In the genomic region with DNA sequence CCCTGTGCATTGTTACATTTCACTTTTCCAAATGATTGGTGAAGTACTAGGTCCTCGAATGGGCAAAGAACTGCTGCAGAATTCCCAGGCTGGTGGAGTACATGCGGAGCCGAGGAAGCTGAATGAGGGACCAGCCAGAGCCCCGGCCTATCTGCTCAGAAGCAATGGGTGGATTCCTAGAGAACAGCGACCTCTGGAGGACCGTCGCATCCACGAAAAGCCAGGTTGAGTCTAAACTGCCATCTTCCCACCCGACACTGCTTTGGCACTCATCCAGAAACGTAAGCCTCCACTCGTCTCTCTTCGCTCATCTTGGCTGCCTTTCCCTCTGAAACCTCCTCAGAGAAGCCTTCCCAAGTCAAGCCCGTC, we compare ENCODE assay signal across 9 mouse cellular contexts. TPM values are rescaled to one million over a fixed set of nuclear protein-coding genes. Genes with fewer than 3 reads are reported as not detected.
DNase-seq lines count a peak whose midpoint lies in the region; ATAC-seq and TF ChIP-seq lines count a peak whose summit lies in the region.
"Had no signal": no experiment of that assay in that cellular context is flagged by ENCODE, and none has a peak within 500 bp of the region (broad histone marks: within the 10 kb centered on the region; RNA-seq: fewer than 3 reads in every experiment).

No protein-coding gene starts in this region.

- H3K4me3 ChIP-seq in heart, adult 2 months: no peak overlapping the region
- no peak overlapping the region for H3K4me3 ChIP-seq in heart, embryonic 12.5 days
- H3K4me3 ChIP-seq in heart, postnatal 0 days (ENCODE audit: low read depth, low read length): no peak overlapping the region
- no peak overlapping the region for H3K4me3 ChIP-seq in midbrain, embryonic 16.5 days (ENCODE audit: low read depth, low read length)

- peak; percentile 66 for TF ChIP-seq CTCF in heart, adult 2 months (IDR thresholded peaks at IDR 0.05)
- TF ChIP-seq CTCF in heart, postnatal 0 days (IDR thresholded peaks at IDR 0.05; ENCODE audit: low read depth): peak; percentile 40

- 27% methylated on average over 13 of the region's 13 CpGs for WGBS in heart, adult 2 months
- 2% methylated on average over 13 of the region's 13 CpGs for WGBS in heart, embryonic 12.5 days
- WGBS in heart, postnatal 0 days: 7% methylated on average over 13 of the region's 13 CpGs
- WGBS in midbrain, embryonic 16.5 days: under 1% methylated on average over 13 of the region's 13 CpGs

- H3K79me2 ChIP-seq in heart, adult 2 months (replicated peaks; ENCODE audit: control insufficient read depth, insufficient read depth, low read length): no peaks in the 10 kb centered on the region

- no peaks in the 10 kb centered on the region for H3K36me3 ChIP-seq in heart, adult 2 months (ENCODE audit: control insufficient read depth, insufficient read depth, low read length)
- no peaks in the 10 kb centered on the region for H3K36me3 ChIP-seq in heart, embryonic 12.5 days
- no peaks in the 10 kb centered on the region for H3K36me3 ChIP-seq in heart, postnatal 0 days (replicated peaks; ENCODE audit: control insufficient read depth, insufficient read depth, low read length)
- no peaks in the 10 kb centered on the region for H3K36me3 ChIP-seq in midbrain, embryonic 16.5 days (ENCODE audit: control insufficient read depth, insufficient read depth, low read length)

- peak; percentile 35 to 47 for DNase-seq in heart, adult 2 months
- peak; percentile 88 for DNase-seq in ES-CJ7 (ENCODE audit: low read depth, low spot score)
- DNase-seq in cerebellum, postnatal 4 days (ENCODE audit: low spot score in 2 of 2): peak; percentile 47 to 74
- DNase-seq in heart, postnatal 0 days (ENCODE audit: low spot score): no peak
- peak; percentile 31 for DNase-seq in layer of hippocampus, adult 9-11 months
- DNase-seq in yolk sac, embryonic 10.5 days (ENCODE audit: low spot score): peak; percentile 24

- H3K4me1 ChIP-seq in heart, adult 2 months (ENCODE audit: control insufficient read depth, insufficient read depth, low read length): no peaks in the 10 kb centered on the region; the same call in 1 of the 2 replicates
- H3K4me1 ChIP-seq in heart, embryonic 12.5 days (replicated peaks): peaks cover 11% of the 10 kb centered on the region
- H3K4me1 ChIP-seq in heart, postnatal 0 days (ENCODE audit: control insufficient read depth, insufficient read depth): no peaks in the 10 kb centered on the region
- H3K4me1 ChIP-seq in midbrain, embryonic 16.5 days (ENCODE audit: control insufficient read depth, insufficient read depth, low read length): peaks cover 4% of the 10 kb centered on the region; the same call in 1 of the 2 replicates

- peaks cover 4% of the 10 kb centered on the region for H3K27me3 ChIP-seq in heart, adult 2 months (ENCODE audit: control insufficient read depth, insufficient read depth, low read length)
- peaks cover 91% of the 10 kb centered on the region for H3K27me3 ChIP-seq in heart, embryonic 12.5 days (replicated peaks)
- peaks cover 82% of the 10 kb centered on the region for H3K27me3 ChIP-seq in heart, postnatal 0 days (ENCODE audit: control insufficient read depth, insufficient read depth, low read length)
- H3K27me3 ChIP-seq in midbrain, embryonic 16.5 days (ENCODE audit: control insufficient read depth, insufficient read depth, low read depth, low read length): peaks cover 76% of the 10 kb centered on the region

- H3K4me2 ChIP-seq in heart, embryonic 12.5 days: no peak overlapping the region
- H3K4me2 ChIP-seq in heart, postnatal 0 days (ENCODE audit: low read depth, low read length): no peak overlapping the region
- H3K4me2 ChIP-seq in midbrain, embryonic 16.5 days (ENCODE audit: low read length): no peak overlapping the region

- H3K27ac ChIP-seq in heart, adult 2 months: no peak overlapping the region
- no peak overlapping the region for H3K27ac ChIP-seq in heart, embryonic 12.5 days (ENCODE audit: poor library complexity, severe bottlenecking)
- H3K27ac ChIP-seq in heart, postnatal 0 days (ENCODE audit: low read depth): no peak overlapping the region
- no peak overlapping the region for H3K27ac ChIP-seq in midbrain, embryonic 16.5 days (ENCODE audit: low read length)

- no peak overlapping the region for H3K9ac ChIP-seq in heart, adult 2 months (ENCODE audit: low read depth, low read length)
- H3K9ac ChIP-seq in heart, embryonic 12.5 days: no peak overlapping the region
- H3K9ac ChIP-seq in heart, postnatal 0 days (replicated peaks; ENCODE audit: low read depth, low read length): no peak overlapping the region
- H3K9ac ChIP-seq in midbrain, embryonic 16.5 days (ENCODE audit: low read depth, low read length): no peak overlapping the region

- no peak for TF ChIP-seq POLR2A in heart, adult 2 months (IDR thresholded peaks at IDR 0.05; ENCODE audit: insufficient read depth, low read depth, low read length)

- intact Hi-C loops in heart, adult 2 months (cut with DNase I): loop anchor here (5.0 kb wide), 1 partner anchor 246 kb away; no protein-coding TSS in a partner anchor

- no peaks in the 10 kb centered on the region for H3K9me3 ChIP-seq in heart, embryonic 12.5 days (replicated peaks)
- H3K9me3 ChIP-seq in heart, postnatal 0 days (replicated peaks; ENCODE audit: control insufficient read depth, low read length): no peaks in the 10 kb centered on the region
- no peaks in the 10 kb centered on the region for H3K9me3 ChIP-seq in midbrain, embryonic 16.5 days (replicated peaks; ENCODE audit: control insufficient read depth, low read length, poor library complexity, severe bottlenecking)

- TF ChIP-seq EP300 in heart, adult 2 months (IDR thresholded peaks at IDR 0.05; ENCODE audit: insufficient read depth, low read depth, low read length): no peak
- no peak for TF ChIP-seq EP300 in heart, postnatal 0 days (IDR thresholded peaks at IDR 0.05; ENCODE audit: low read depth)

- no peak for ATAC-seq in heart, embryonic 12.5 days (ENCODE audit: insufficient number of reproducible peaks, low FRiP score)
- ATAC-seq in heart, postnatal 0 days (ENCODE audit: insufficient read depth, low read depth): no peak
- ATAC-seq in midbrain, embryonic 16.5 days: peak; percentile 20; the same call in 1 of the 2 replicates

RNA-seq across cellular contexts. Expression of a gene that starts 4.9 kb away (rescaled TPM):
- under 1 TPM; 0.16 to 0.32 TPM for total RNA-seq in heart, adult 2 months (2021)
- 0.14 and 0.15 TPM in 2 replicates for polyA plus RNA-seq in heart, adult 2 months (2012; rRNA removed)
- 0.09 TPM in 1 of 2 replicates, not detected in the other for polyA plus RNA-seq in heart, embryonic 12.5 days (2016; fragmentation: Nextera tagmentation; extraction: Ambion mirVana)
- total RNA-seq in heart, postnatal 0 days (2014; rRNA removed; ENCODE audit: low replicate concordance): not detected in 2 replicates
- polyA plus RNA-seq in heart, postnatal 0 days (2015; fragmentation: Nextera tagmentation; extraction: Ambion mirVana): 0.04 and 0.08 TPM in 2 replicates
- polyA plus RNA-seq in midbrain, embryonic 16.5 days (2015; fragmentation: Nextera tagmentation; extraction: Ambion mirVana): 0.23 and 0.24 TPM in 2 replicates
- polyA plus RNA-seq: heart, embryonic 16.5 days had no signal

RNA-seq across cellular contexts. Expression of a gene that starts 12.2 kb away (rescaled TPM):
- not detected for total RNA-seq in heart, adult 2 months (2021)
- not detected in 2 replicates for polyA plus RNA-seq in heart, adult 2 months (2012; rRNA removed)
- polyA plus RNA-seq in heart, embryonic 12.5 days (2016; fragmentation: Nextera tagmentation; extraction: Ambion mirVana): not detected in 2 replicates
- not detected in 2 replicates for total RNA-seq in heart, postnatal 0 days (2014; rRNA removed; ENCODE audit: low replicate concordance)
- not detected in 2 replicates for polyA plus RNA-seq in heart, postnatal 0 days (2015; fragmentation: Nextera tagmentation; extraction: Ambion mirVana)
- not detected in 2 replicates for polyA plus RNA-seq in midbrain, embryonic 16.5 days (2015; fragmentation: Nextera tagmentation; extraction: Ambion mirVana)
- polyA plus RNA-seq: heart, embryonic 16.5 days had no signal
